Mouse (Mus musculus) frontal cortex, postnatal 10 days (tissue): Measurements from ENCODE around the gene Rab26.
A peak's percentile ranks its signal among the peaks of the same experiment; 100 is the strongest.

Experiments
- DNase-seq, 2 experiments: peaks; one replicate each; pipeline ENCODE4 v3.0.0; 2022; ENCODE audit warnings: low spot score in 2 of 2, mixed read lengths in 1 of 2

The Rab26 gene

DNA sequence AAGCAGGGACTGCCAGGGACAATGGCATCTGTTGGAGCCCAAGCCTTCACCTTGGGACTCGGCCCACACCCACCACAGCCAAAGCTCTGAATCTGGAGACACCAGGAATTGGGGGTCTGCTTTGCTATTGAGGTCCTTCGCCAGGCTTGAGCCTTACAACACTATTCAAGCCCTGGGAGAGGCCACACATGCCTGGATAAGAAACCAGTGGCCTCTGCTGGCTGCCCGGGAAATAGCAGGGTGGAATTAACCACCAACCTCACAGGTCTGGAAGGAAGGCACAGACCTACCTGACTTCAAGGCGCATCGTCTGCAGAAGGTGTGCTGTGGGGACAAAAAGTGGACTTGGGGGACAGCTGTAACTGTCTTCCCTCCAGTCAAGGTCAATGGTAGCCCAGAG is 20.4 kb downstream of the Rab26 start:
- DNase-seq: peak in 1 of 2 experiments; percentile 69

DNA sequence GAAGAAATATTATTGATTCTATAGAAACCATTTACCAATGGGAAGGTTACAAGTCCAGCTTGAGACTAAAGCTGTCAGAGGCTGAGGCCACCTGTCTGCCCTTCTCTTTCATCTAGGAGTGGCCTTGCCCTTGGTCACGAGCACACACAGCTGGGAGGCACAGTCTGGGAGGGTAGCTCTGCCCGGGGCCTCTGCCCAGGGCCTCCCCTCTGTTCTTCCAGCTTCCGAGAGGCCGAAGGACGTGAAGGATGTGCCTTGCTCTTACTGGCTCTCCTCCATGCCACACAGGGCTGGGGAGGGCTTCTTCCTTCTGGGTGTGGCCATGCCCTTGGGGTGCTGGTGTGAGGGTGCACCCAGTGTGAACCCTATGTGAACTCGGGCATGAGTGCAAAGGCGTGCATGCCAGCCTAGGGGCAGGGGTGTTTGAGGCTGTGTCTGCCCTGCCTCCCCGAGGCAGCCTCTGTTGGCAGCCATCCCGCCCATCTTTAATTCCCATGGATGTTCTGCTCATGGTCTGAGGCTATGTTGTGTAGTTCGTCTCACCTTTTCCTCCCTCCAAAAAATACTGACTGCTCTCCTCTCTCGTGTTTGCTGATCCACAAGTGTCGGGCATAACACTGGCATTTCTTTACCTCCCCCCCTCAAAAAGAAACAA is 26.1 kb downstream of the Rab26 start:
- no peak for DNase-seq

DNA sequence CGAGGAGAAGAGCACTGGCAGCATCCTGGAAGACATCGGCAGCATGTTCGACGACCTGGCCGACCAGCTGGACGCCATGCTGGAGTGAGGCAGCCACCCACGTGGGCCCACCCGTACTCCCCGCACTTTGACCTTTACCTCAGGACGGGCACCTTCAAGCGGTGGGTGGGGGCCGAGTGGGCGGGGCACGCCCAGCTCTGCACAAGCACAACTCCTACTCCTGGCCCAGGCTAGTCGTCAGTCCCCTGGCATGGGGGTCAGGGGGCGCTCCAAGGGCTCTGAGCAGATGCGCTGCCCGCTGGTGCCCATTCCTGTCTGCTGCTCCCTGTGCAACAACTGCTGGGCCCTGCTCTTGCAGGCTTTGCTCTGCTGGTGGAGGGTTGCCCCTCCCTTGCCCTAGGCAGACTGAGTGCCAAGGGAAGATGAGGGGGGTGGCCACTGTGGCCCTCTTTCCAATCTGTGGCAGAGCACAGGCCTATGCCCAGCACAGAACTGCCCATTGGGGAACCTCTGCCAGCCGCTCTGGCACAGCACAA is 26.8 kb downstream of the Rab26 start:
- DNase-seq: peak in 1 of 2 experiments; percentile 29

- DNase-seq: no peak
Observed at GRCm38 (mm10) chr17:24506332-24507070, 27.5 kb downstream of the Rab26 start.

DNA sequence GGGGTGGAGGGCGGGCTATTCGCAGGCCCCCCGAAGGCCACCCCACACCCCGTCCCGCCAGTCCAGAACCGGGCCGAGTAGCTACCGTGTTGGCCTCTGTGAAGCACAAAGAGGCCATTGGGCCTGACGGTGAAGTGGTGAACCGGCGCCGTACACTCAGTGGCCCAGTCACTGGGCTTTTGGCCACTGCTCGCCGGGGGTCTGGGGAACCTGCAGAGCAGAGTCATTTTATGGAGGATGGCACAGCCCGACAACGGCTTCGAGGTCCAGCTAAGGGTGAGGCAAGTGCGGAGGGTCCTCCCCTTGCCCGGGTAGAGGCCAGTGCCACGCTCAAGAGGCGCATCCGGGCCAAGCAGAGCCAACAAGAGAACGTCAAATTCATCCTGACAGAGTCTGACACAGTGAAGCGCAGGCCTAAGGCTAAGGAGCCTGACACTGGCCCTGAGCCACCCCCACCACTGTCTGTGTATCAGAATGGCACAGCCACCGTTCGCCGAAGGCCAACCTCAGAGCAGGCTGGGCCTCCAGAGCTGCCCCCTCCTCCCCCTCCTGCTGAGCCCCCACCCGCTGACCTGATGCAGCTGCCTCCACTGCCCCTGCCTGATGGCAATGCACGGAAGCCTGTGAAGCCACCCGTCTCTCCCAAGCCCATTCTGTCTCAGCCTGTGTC is 28.6 kb downstream of the Rab26 start:
- DNase-seq: no peak

- DNase-seq: no peak
Observed at GRCm38 (mm10) chr17:24504085-24504484, 29.9 kb downstream of the Rab26 start.

DNA sequence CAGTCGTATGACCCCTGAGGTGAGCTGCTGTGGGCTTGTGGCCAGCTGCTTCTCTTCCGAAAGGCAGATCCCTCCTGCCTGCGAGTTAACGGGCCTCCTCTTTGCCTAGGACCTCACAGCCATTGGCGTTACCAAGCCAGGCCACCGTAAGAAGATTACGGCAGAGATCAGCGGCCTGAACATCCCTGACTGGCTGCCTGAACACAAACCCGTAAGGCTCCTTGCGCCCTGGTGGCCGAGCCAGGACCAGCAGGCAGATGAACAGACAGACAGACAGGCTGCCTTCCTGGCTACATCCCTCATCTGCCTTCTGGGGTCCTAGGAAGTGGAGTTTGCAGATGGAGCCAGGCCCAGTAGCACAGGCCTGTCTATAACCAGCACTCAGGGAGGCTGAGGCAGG is 31.8 kb downstream of the Rab26 start:
- no peak for DNase-seq

DNA sequence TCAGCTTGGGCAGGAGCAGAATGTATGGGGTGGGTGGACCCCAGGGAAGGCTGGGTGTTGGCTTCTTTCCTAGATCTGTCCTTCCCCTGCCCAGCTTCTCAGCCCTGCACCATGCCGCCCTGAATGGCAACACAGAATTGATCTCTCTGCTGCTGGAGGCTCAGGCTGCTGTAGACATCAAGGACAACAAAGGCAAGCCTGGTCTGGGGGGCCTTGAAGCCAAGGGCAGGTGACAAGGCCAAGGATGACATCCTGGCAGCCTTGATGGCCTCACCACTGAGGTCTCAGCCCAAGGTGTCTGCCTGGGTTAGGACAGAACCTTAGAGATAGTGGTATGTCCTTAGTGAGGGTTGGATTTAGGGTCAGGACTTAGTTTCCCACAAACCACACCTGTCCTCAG is 38.0 kb downstream of the Rab26 start:
- DNase-seq: no peak

- DNase-seq: peak; percentile 34 to 65
Observed at GRCm38 (mm10) chr17:24495443-24495842, 38.6 kb downstream of the Rab26 start.

GRCm38 (mm10) chr17:24494627-24495335 is 39.2 kb downstream of the Rab26 start:
- DNase-seq: peak; percentile 49 to 68

GRCm38 (mm10) chr17:24490399-24490798 is 43.6 kb downstream of the Rab26 start:
- peak in 1 of 2 experiments; percentile 25 for DNase-seq

- no peak for DNase-seq
Observed at GRCm38 (mm10) chr17:24489265-24490030, 44.6 kb downstream of the Rab26 start.

GRCm38 (mm10) chr17:24488662-24489264 is 45.2 kb downstream of the Rab26 start:
- DNase-seq: peak in 1 of 2 experiments; percentile 48

DNA sequence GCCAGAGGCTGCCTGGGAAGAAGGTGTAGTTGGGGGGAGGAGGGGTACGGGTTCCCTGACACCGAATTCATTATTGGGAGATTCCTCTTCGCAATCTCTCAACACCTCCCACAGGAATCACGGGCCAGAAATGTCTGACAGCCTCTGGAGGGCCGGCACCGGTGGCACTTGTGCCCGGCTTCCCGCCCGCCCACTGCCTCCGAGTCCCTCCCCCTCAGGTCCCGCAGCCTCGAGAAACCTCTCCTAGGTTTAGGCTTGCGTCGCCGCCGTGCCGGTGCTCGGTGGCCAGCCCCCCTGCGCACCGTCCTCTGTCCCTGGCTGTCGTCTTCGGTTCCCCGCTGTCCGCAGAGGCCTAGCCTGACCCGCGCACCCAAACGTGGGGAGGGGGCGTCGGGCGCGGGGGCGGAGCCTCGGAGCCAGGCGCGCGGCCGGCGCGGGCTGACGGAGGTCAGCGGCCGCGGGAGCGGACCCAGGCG is 45.8 kb downstream of the Rab26 start, which contains the start of gene Caskin1:
TSS of gene Caskin1 (plus strand) at position 416 of the 476 bp plus-strand sequence.
- no peak for DNase-seq

- peak in 1 of 2 experiments; percentile 69 for DNase-seq
Observed at GRCm38 (mm10) chr17:24485090-24485860, 48.7 kb downstream of the Rab26 start.

- no peak for DNase-seq
Observed at GRCm38 (mm10) chr17:24483495-24483894, 50.5 kb downstream of the Rab26 start.

GRCm38 (mm10) chr17:24481027-24481815 is 52.8 kb downstream of the Rab26 start:
- no peak for DNase-seq

GRCm38 (mm10) chr17:24480201-24480826 is 53.7 kb downstream of the Rab26 start:
- DNase-seq: no peak
